Mouse (Mus musculus) testis, adult 2 months (tissue): Measurements from ENCODE around the gene Cacna1a.

Experiments
- CTCF ChIP-seq: fragments of 200-500 bp; IDR thresholded peaks from 2 replicates; pipeline ENCODE4 v1.5.1; 2012; ENCODE audit warnings: low read depth, mild to moderate bottlenecking, inconsistent platforms, low read length, moderate library complexity; ENCODE audit not compliant: control insufficient read depth, insufficient read depth, insufficient replicate concordance
- POLR2A ChIP-seq: fragments of 200-500 bp; IDR thresholded peaks from 2 replicates; pipeline ENCODE4 v1.6.1; 2012; ENCODE audit warnings: low read depth, mild to moderate bottlenecking, inconsistent platforms, low read length, moderate library complexity; ENCODE audit not compliant: control insufficient read depth

DNA sequence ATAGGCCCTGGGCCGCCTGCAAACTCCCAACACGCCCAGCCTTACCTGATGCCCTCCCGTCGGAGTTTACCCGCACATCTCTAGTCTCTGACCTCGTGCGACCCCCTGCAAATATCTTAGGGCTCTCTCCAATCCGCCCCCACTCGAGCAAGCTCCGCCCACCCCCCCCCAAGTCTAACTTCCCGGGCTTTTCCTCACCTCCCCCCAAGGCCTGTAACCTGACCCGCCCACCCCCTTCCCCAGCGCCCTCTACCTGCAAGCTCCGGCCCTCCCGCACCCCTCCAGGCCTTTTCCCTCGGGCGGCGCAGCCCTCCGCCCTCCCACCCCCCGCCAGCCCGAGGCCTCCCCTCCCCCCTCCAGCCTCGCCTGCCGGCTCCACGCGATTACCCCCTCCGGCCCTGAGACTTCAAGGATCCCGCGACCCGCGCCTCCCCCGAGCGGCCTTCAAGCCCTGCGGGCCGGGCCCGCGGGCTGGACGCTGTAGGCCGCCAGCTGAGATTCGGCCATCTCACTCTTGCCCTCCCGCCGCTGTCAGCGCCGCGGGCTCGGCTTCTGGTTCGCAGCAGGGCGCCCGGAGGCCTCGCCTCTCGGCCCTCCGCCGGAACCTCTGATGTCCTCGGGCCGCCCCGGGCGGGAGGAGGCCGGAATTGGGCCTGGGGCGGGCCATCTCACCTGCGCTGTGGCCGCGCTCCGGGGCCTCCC, 298.9 kb downstream of the Cacna1a start:
- TF ChIP-seq POLR2A: no peak
- no peak for TF ChIP-seq CTCF
